Mouse (Mus musculus) c-Kit-positive CD71-negative TER-119-negative erythroid progenitor cells, embryonic 14.5 days (primary cell): ENCODE results near the gene Pdcd11.
A peak's percentile ranks its signal among the peaks of the same experiment; 100 is the strongest.
"Not testable (repeated sequence)": the region's sequence is repeated elsewhere in the genome, so short reads cannot be mapped to it uniquely, and the experiment has no call there.

ENCODE experiments used
- DNase-seq: peaks from one replicate; pipeline ENCODE4 v3.0.0-alpha.2; 2013; ENCODE audit warnings: low read depth

Pdcd11 gene

GRCm38 (mm10) chr19:47128164-47128563 is 37.6 kb downstream of the Pdcd11 start:
- DNase-seq: no peak

DNA sequence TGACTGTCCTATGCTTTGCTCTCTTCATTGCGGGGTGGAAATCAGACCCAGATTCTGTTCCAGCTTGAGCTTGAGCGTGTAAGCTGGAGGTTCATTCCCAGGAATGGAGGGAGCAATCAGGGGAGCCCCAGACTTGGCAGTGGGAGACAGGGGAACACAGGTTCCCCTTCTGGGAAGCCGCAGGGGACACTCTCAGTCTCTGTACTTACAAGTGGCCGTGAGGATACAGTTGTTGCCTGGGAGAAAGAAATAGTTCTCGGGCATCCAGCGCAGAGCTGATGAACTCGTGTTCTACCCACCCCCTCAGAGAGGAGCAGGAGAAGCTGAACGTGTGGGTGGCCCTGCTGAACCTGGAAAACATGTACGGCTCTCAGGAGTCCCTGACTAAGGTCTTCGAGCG is 38.3 kb downstream of the Pdcd11 start:
- no peak for DNase-seq

- no peak for DNase-seq
Measured at GRCm38 (mm10) chr19:47130551-47131125, 40.1 kb downstream of the Pdcd11 start.

DNA sequence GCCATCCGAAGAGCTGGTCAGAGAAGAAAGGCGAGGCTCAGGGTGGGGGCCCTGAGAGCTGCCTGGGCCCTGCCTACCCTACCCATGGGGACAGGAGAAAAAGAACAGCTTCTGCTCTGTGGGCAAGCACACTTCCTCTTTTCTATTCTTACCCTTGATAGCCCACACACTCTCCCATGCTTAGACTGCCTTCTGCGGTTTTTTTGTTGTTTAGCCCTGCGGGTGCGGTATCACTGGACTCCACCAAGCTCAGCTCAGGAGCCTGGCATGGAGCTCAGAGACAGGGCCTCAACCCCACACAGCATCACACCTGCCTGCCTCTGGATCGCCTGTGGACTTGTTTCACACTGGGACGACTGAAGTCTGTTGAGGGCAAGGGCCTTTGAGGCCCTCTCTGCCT is 42.6 kb downstream of the Pdcd11 start:
- peak; percentile 50 for DNase-seq

DNA sequence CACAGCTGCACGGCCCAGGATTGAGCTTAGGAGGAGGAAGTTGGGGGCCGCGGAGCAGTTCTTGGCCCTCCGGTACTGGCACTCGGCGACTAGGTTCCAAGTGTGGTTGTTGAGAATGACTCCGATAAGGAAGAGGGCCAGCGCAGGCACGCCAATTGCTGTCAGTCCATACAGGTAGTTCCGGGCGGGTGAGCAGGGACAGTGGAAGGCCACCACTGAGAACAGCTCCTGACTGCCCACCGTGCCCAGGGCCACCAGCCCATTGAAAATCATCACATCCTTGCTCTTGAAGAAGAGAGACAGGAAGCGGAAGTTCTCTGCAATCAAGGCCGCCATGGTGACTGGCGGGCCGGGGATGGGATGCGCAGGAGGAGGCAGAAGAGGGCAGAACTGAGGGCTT is 45.0 kb downstream of the Pdcd11 start:
- DNase-seq: no peak

DNA sequence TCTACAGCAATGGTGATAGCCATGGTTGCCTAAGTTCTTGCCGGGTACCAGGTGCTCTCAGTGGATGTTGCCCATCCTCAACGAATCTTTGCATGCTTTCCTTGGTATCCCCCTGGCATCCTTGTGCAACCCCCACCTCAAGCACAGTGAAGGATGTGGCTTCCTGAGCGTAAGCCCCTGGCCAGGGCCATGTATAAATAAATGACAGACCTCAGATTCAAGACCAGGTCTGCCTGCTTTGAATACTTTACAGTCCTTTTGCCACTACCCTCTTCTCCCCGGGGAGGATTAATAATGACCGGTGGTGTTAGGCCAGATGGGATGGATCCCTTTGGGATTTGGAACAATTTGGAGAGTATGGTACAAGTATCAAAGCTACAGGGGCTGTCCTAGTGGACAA is 45.6 kb downstream of the Pdcd11 start:
- DNase-seq: no peak

GRCm38 (mm10) chr19:47137051-47137581 is 46.5 kb downstream of the Pdcd11 start:
- peak; percentile 44 for DNase-seq

DNA sequence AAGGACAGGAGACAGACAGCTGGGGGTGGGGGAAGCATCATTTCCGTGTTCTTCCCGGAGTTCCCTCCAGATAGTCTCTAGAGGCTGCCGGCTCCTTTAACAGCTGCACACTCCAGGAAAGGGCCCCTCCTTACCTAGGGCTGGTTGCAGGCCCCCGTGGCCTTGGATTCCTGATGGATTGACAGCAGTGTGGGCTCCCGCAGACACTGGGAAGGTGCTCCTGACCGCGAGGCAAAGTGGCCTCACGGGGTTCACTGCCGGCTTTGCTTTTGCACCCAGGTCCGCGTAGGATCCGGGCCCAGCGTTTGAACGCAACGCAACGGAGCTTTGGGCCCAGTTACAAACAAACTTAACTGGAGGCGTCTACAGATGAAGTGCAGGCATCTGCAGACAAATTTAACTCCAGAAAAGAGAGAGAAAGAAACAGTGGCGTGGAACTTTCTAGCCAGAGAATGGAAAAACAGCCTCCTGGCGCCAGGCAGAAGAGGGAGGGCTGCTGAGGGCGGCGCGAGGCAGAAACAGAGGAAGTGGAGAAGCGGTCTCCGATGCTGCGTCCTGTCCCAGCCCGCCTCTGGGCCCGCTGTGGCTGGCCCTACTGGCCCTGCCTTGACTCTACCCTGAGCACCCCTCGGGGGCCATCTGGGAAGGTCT is 47.3 kb downstream of the Pdcd11 start, which contains the start of gene Calhm2:
Gene Calhm2 (minus strand): TSS at position 524 of the 651 bp plus-strand sequence.
- no peak for DNase-seq

DNA sequence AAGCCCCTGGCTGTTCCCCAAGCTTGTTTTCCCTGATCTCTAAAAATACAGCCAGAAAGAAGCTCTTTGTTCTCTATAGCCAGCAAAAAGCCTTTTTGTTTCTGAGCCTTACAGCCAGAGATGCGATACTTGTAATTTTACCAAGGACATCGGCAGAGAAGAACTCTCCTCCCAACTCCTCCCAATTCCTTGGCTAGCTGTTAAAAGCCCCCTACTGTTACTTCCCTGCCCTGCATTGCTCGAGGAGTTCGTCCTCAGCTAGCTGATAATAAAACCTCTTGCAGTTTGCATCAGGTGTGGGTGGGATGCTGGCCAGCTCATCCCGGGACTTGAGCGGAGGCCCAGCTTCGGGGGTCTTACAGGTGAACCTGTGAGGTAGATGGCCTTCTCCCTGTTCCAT is 49.0 kb downstream of the Pdcd11 start:
- not testable (repeated sequence) for DNase-seq

GRCm38 (mm10) chr19:47142438-47142837 is 51.9 kb downstream of the Pdcd11 start:
- no peak for DNase-seq

DNA sequence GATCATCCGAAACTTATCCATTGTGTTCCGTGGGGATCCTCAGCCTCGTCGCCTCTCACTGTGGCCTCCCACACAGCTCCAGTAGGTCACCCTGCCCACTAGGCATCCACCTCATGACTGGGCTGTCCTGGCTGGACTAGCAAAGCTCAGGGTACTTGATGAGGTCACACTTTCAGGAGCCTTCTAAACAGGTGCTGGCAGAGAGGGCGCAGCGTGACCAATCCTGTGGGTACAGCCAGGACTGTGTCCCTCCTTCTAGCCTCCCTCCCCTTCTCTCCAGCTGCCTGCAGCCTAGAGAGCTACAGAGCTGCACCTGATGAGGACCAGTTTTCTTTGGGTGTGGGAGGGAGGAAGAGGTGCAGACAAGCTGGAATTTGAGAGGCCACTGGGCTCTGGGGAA is 53.6 kb downstream of the Pdcd11 start, which contains the start of gene Calhm1:
Gene Calhm1 (minus strand): TSS at position 101 of the 400 bp plus-strand sequence.
- no peak for DNase-seq

DNA sequence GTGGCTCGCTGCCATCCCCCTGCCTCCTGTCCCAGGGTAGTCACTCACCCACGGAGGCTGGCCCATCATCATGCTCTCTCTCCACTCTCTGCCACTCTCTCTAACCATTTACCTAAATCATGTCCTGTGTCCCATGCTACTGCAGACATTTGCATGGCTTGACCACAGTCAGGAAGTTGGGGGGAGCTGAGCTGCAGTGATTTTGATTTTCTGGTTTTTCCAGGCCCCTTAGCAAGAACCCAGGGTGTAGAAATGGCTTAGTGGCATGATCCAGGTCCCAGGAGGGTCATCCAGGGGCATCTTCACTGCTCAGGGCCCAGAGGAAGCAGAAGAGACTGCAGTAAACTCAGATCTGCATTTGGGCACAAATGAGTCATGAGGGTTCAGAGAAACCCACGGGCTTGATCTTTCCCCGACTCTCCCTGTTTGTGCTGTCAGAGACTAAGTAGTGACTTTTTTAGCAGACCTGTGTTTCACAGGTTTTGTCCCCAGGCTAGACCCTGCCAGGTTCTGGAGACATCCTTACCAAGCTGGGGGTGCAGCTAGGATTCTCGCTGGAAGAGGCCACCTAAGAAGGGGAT is 57.8 kb downstream of the Pdcd11 start:
- DNase-seq: no peak

DNA sequence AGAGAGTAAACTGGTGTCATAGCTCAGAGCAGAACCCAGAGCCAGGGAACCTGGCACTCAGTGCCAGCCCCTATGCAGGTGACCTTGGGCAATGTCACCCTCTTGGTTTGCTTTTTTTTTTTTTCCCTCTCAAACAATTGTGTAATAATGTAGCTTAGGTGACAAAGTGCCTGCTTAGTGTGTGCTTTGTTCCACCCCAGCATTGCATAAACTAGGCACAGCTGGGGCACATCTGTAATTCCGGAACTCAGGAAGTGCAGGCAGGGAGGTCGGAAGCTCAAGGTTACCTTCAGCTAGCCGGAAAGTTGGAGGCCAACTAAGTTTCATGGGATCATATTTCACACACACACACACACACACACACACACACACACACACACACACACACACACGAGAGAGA is 59.3 kb downstream of the Pdcd11 start:
- DNase-seq: no peak

GRCm38 (mm10) chr19:47151332-47152061 is 60.9 kb downstream of the Pdcd11 start:
- DNase-seq: no peak

DNA sequence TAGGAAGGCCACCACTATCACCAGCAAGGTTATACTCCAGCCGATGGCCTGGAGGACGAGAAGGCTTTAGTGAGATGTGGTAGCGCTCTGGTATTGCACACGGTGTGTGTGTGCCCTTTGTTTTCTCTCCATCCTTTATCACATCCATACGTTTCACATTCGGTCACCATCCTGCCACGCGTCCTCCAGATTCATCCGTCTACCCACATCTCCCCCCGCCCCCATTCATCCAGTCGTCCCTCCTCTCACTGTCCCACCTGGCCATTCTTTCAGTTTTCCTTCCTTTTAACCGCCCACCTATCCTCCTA is 61.4 kb downstream of the Pdcd11 start:
- DNase-seq: no peak

DNA sequence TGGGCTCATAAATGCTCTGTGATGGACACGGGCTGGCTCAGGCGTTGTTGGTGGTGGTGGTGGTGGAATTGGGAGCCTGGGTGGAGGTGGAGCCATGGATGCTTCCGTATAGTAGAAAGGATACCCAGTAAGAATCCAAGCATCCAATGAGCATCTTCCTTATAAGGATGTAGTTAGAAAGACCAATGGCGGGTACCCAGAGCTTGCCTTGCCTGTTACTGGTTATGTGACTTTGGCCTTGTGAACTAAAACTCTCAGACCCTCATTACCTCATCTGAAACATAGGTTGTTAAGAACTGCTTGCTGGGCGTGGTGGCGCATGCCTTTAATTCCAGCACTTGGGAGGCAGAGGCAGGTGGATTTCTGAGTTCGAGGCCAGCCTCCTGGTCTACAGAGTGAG is 63.2 kb downstream of the Pdcd11 start:
- DNase-seq: no peak

DNA sequence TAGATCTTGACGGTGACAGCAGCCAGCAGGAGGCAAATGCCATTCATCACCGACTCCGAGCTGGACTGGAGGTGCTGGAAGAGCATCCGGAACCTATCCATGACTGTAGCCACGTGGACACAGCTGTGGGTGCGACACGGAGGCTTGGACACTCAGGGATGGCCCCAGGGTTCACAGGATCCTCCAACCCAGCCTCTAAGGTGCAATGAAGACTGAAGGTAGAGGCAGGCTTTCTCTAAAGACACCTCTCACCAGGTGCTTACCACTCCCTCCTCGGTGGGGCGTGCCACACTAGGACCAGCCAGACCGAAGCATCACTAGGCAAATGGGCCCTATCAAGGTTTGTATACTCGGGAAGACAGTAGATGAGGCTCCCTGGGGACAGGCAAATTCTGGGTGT is 67.1 kb downstream of the Pdcd11 start, which contains the start of gene Calhm3:
Gene Calhm3 (minus strand): TSS at position 101 of the 400 bp plus-strand sequence.
- no peak for DNase-seq

DNA sequence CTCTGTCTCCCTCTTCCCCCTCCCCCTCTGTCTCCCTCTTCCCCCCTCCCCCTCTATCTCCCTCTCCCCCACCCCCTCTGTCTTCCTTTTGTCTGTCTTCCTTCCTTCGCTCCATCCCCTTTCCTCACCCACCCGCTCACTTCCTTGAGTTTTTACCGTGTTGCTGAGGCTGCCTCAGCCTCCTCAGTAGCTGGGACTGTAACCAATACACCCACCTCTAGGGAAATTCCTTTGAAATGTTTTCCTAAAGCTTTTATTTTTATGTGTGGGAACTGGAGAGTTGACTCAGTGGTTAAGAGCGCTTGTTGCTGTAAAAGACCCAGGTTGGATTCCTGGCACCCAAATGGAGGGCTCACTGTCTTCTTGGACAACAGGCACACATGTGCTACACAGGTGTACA is 71.1 kb downstream of the Pdcd11 start:
- no peak for DNase-seq

GRCm38 (mm10) chr19:47163176-47163744 is 72.7 kb downstream of the Pdcd11 start:
- no peak for DNase-seq

DNA sequence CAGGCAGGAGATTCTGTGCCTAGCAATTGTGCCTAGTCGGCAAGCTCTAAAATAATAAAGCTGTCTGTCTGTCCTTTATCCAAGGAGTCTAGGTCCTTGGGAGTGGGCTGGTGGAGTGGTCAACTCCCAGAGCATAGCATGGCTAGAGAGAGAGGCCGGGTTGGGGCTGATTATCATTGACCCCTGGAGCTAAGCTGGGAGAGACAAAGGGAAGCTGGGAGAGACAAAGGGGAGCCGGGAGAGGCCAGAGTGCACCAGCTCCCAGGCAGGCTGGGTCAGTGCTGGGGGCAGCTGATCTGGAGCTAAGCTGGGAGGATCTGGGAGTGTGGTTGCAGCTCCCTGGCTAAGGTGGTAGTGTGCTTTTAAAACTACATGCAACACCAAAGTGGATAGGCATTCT is 76.2 kb downstream of the Pdcd11 start:
- DNase-seq: no peak

DNA sequence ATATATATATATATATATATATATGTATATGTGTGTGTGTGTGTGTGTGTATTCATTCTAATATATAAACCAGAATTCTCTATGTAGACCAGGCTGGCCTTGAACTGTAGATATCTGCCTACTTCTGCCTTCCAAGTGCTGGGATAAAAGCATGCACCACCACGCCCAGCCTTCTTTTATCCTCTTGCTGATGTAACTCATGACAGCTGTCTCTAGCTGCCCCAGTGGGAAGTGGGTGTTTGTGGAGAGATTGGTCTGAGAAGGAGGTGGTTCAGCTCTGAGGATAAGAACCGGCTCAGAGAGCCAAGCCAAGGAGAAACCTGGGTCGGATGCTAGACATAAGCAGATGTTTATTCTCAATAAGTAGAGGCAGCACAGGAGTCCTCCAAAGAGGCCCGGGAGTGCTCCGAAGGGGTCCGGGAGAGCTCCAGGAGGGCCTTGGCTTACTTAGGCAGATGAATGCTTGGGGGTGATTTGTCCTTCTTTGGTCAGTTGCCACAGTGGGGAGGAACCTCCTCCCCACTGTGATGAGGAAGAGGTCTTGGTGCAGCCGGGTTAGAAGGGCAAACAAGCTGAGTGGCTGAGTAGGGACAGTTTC is 77.1 kb downstream of the Pdcd11 start:
- no peak for DNase-seq

GRCm38 (mm10) chr19:47168223-47168622 is 77.7 kb downstream of the Pdcd11 start:
- peak; percentile 56 for DNase-seq
